28 mouse cellular contexts compared by ENCODE assay signal in the genomic region with DNA sequence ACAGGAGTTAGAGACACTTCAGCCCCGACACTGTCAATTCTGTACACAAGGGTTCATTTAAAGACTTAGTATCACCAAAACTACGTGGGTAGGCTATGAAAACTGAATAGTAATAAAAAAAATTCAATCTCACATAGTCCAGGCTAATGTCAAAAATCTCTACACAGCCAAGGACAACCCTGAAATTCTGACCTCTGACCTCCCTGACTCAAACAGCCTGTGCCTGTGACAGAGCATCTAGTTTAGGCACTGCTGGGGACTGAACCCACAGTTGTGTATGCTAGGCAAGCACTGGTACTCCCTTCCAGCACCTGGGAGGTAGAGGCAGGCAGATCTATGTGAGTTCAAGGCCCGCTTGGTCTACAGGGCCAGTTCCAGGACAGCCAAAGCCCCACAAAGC.
"Had no signal": no experiment of that assay in that cellular context is flagged by ENCODE, and none has a peak within 500 bp of the region (broad histone marks: within the 10 kb centered on the region; RNA-seq: fewer than 3 reads in every experiment).

No protein-coding gene starts in this region.

- H3K4me2 ChIP-seq: heart, embryonic 11.5 days; heart, embryonic 13.5 days; heart, embryonic 15.5 days; hindbrain, embryonic 13.5 days; hindbrain, embryonic 15.5 days; kidney, embryonic 15.5 days; limb, embryonic 13.5 days; limb, embryonic 15.5 days; liver, embryonic 11.5 days; liver, embryonic 13.5 days; liver, embryonic 15.5 days had no signal

- H3K9me3 ChIP-seq: heart, embryonic 13.5 days; heart, embryonic 15.5 days; hindbrain, embryonic 13.5 days; hindbrain, embryonic 15.5 days; kidney, embryonic 15.5 days; limb, embryonic 13.5 days; limb, embryonic 15.5 days; liver, embryonic 13.5 days; liver, embryonic 15.5 days had no signal

- H3K27me3 ChIP-seq: heart, embryonic 13.5 days; heart, embryonic 15.5 days; hindbrain, embryonic 13.5 days; hindbrain, embryonic 15.5 days; kidney, embryonic 15.5 days; limb, embryonic 13.5 days; limb, embryonic 15.5 days; liver, embryonic 13.5 days; liver, embryonic 15.5 days had no signal

- H3K9ac ChIP-seq: heart, embryonic 13.5 days; heart, embryonic 15.5 days; hindbrain, embryonic 13.5 days; hindbrain, embryonic 15.5 days; kidney, embryonic 15.5 days; limb, embryonic 13.5 days; limb, embryonic 15.5 days; liver, embryonic 13.5 days; liver, embryonic 15.5 days had no signal

- H3K4me3 ChIP-seq: heart, adult 2 months; heart, embryonic 13.5 days; heart, embryonic 15.5 days; hindbrain, embryonic 13.5 days; hindbrain, embryonic 15.5 days; kidney, embryonic 15.5 days; limb, embryonic 13.5 days; limb, embryonic 15.5 days; liver, embryonic 13.5 days; liver, embryonic 15.5 days had no signal

- H3K4me1 ChIP-seq: hindbrain, embryonic 13.5 days; hindbrain, embryonic 15.5 days; kidney, embryonic 15.5 days; limb, embryonic 13.5 days; limb, embryonic 15.5 days had no signal

- ATAC-seq: hindbrain, postnatal 0 days; intestine, embryonic 16.5 days had no signal

- H3K27ac ChIP-seq: heart, adult 2 months; heart, embryonic 13.5 days; heart, embryonic 15.5 days; hindbrain, embryonic 13.5 days; hindbrain, embryonic 15.5 days; hindbrain, postnatal 0 days; kidney, embryonic 15.5 days; kidney, postnatal 0 days; limb, embryonic 13.5 days; limb, embryonic 15.5 days; liver, embryonic 13.5 days; liver, embryonic 15.5 days had no signal

- DNase-seq: gastrocnemius, postnatal 14 days; gastrocnemius, postnatal 36 days; heart, adult 11 months; heart, adult 2 months; heart, postnatal 14 days; heart, postnatal 36 days; kidney, adult 11 months; kidney, adult 2 months; kidney, adult 9 months; kidney, postnatal 14 days; kidney, postnatal 36 days; layer of hippocampus, adult 9-11 months; layer of hippocampus, postnatal 36 days; left cerebral cortex, postnatal 4 days; liver, embryonic 13.5 days had no signal
